Mouse (Mus musculus) liver, embryonic 15.5 days (tissue): ENCODE measurements around the gene Cd4. TPM values are rescaled to one million over a fixed set of nuclear protein-coding genes. Genes with fewer than 3 reads are reported as not detected.

Experiments
- ATAC-seq: fragments of 200-750 bp; cut with Nextera tagmentation; 2 replicates; pipeline ENCODE4 v1.8.0; 2017; ENCODE audit warnings: moderate number of reproducible peaks, mild to moderate bottlenecking, moderate library complexity; ENCODE audit not compliant: insufficient read depth
- H3K27ac ChIP-seq: fragments of 300-500 bp; sonication (generic); replicated peaks from 2 replicates; pipeline ENCODE4 v1.5.1; 2015; ENCODE audit warnings: mild to moderate bottlenecking, inconsistent platforms
- H3K27me3 ChIP-seq: fragments of 300-500 bp; sonication (generic); 2 replicates; pipeline ENCODE4 v1.6.1; 2015; ENCODE audit warnings: mild to moderate bottlenecking, inconsistent platforms
- H3K36me3 ChIP-seq: fragments of 300-500 bp; sonication (generic); replicated peaks from 2 replicates; pipeline ENCODE4 v1.6.1; 2015; ENCODE audit warnings: moderate library complexity, mild to moderate bottlenecking, inconsistent platforms
- H3K4me1 ChIP-seq: fragments of 300-500 bp; sonication (generic); replicated peaks from 2 replicates; pipeline ENCODE4 v1.6.1; 2015; ENCODE audit warnings: inconsistent platforms
- H3K4me2 ChIP-seq: fragments of 300-500 bp; sonication (generic); 2 replicates; pipeline ENCODE4 v1.6.1; 2015; ENCODE audit warnings: moderate library complexity, mild to moderate bottlenecking, inconsistent platforms
- H3K4me3 ChIP-seq: fragments of 300-500 bp; sonication (generic); replicated peaks from 2 replicates; pipeline ENCODE4 v1.5.1; 2015; ENCODE audit warnings: mild to moderate bottlenecking, inconsistent platforms
- H3K9ac ChIP-seq: fragments of 300-500 bp; sonication (generic); 2 replicates; pipeline ENCODE4 v1.6.1; 2015; ENCODE audit warnings: moderate library complexity, mild to moderate bottlenecking, inconsistent platforms
- H3K9me3 ChIP-seq: fragments of 300-500 bp; sonication (generic); replicated peaks from 2 replicates; pipeline ENCODE4 v1.6.1; 2016; ENCODE audit warnings: inconsistent platforms
- WGBS: fragments of 180-500 bp; shearing (Covaris S2); methylation state at CpG from one replicate; pipeline ENCODE4 v1.1.7; 2015; ENCODE audit warnings: mixed read lengths; ENCODE audit not compliant: insufficient replicate concordance; 5-methylcytosine and 5-hydroxymethylcytosine counted together
- polyA plus RNA-seq: library from polyadenylated mRNA; unstranded; fragments of >200 nt; fragmentation: Nextera tagmentation; extraction: Ambion mirVana; gene quantifications from 2 replicates; pipeline ENCODE4 v1.2.1, GENCODE M21; 2015

Gene Cd4
- polyA plus RNA-seq, 1 experiment from 2014 or later = 0.07 TPM

- H3K4me2 ChIP-seq = no peak overlapping the region
- H3K27me3 ChIP-seq = no peaks in the 10 kb centered on the region
- H3K4me3 ChIP-seq = no peak overlapping the region
- peaks cover 29% of the 10 kb centered on the region for H3K4me1 ChIP-seq
- 81% methylated on average over 8 of the region's 8 CpGs for WGBS
- H3K27ac ChIP-seq = no peak overlapping the region
- no peak overlapping the region for H3K9ac ChIP-seq
- no peaks in the 10 kb centered on the region for H3K9me3 ChIP-seq
- no peak for ATAC-seq
- H3K36me3 ChIP-seq = peaks cover 76% of the 10 kb centered on the region
These were observed 70.5 kb downstream of the Cd4 start for GRCm38 (mm10) chr6:124817563-124817962.

GRCm38 (mm10) chr6:124817125-124817524 lies 70.9 kb downstream of the Cd4 start:
- Histone ChIP-seq H3K4me2 (no peak overlapping the region), H3K27me3 (no peaks in the 10 kb centered on the region), H3K36me3 (peaks cover 76% of the 10 kb centered on the region), H3K27ac (no peak overlapping the region), H3K9me3 (no peaks in the 10 kb centered on the region), H3K4me1 (peaks cover 34% of the 10 kb centered on the region), H3K4me3 (no peak overlapping the region), H3K9ac (no peak overlapping the region)
- WGBS = 82% methylated on average over 11 of the region's 11 CpGs
- ATAC-seq = no peak

GRCm38 (mm10) chr6:124816611-124817010 lies 71.4 kb downstream of the Cd4 start:
- Histone ChIP-seq H3K27ac (no peak overlapping the region), H3K27me3 (no peaks in the 10 kb centered on the region), H3K4me1 (peaks cover 39% of the 10 kb centered on the region), H3K36me3 (peaks cover 76% of the 10 kb centered on the region), H3K9ac (no peak overlapping the region), H3K4me2 (no peak overlapping the region), H3K4me3 (no peak overlapping the region), H3K9me3 (no peaks in the 10 kb centered on the region)
- ATAC-seq = no peak
- WGBS = 86% methylated on average over 4 of the region's 4 CpGs

GRCm38 (mm10) chr6:124814858-124815774 lies 72.9 kb downstream of the Cd4 start:
- 64% methylated on average over 9 of the region's 9 CpGs for WGBS
- no peak for ATAC-seq
- peaks cover 49% of the 10 kb centered on the region for H3K4me1 ChIP-seq
- H3K9ac ChIP-seq = no peak overlapping the region
- H3K36me3 ChIP-seq = peaks cover 75% of the 10 kb centered on the region
- no peak overlapping the region; the same call in 1 of the 2 replicates for H3K4me3 ChIP-seq
- peak overlapping the region; percentile 88 for H3K4me2 ChIP-seq
- H3K27me3 ChIP-seq = no peaks in the 10 kb centered on the region
- no peak overlapping the region for H3K27ac ChIP-seq
- no peaks in the 10 kb centered on the region for H3K9me3 ChIP-seq

Other genes starting within 250 kb of the Cd4 start
- gene Lpcat3, start 225.2 kb downstream of the Cd4 start, polyA plus RNA-seq = 82.0 and 85.6 TPM in 2 replicates
- gene Emg1, start 176.0 kb downstream of the Cd4 start, polyA plus RNA-seq = 122 and 128 TPM in 2 replicates
- 242 and 243 TPM in 2 replicates for gene Phb2, start 175.9 kb downstream of the Cd4 start, polyA plus RNA-seq
- 38.1 and 43.7 TPM in 2 replicates for gene Ptpn6, start 149.5 kb downstream of the Cd4 start, polyA plus RNA-seq
- 75.9 and 76.4 TPM in 2 replicates for gene Grcc10, start 146.8 kb downstream of the Cd4 start, polyA plus RNA-seq
- gene Gm45234, start 132.2 kb downstream of the Cd4 start, polyA plus RNA-seq = not detected in 2 replicates
- 1.3 and 2.0 TPM in 2 replicates for gene Atn1, start 131.7 kb downstream of the Cd4 start, polyA plus RNA-seq
- 0.39 and 0.41 TPM in 2 replicates for gene Eno2, start 118.5 kb downstream of the Cd4 start, polyA plus RNA-seq
- gene Lrrc23, start 108.5 kb downstream of the Cd4 start, polyA plus RNA-seq = not detected in 2 replicates
- 9.2 and 9.5 TPM in 2 replicates for gene Spsb2, start 79.6 kb downstream of the Cd4 start, polyA plus RNA-seq
- 405 and 414 TPM in 2 replicates for gene Tpi1, start 73.9 kb downstream of the Cd4 start, polyA plus RNA-seq
- 54.9 and 55.4 TPM in 2 replicates for gene Usp5, start 58.7 kb downstream of the Cd4 start, polyA plus RNA-seq
- 192 and 194 TPM in 2 replicates for gene Cdca3, start 58.7 kb downstream of the Cd4 start, polyA plus RNA-seq
- 0.29 and 0.68 TPM in 2 replicates for gene Gnb3, start 47.9 kb downstream of the Cd4 start, polyA plus RNA-seq
- 1.6 TPM in 2 replicates for gene P3h3, start 30.5 kb downstream of the Cd4 start, polyA plus RNA-seq
- 0.06 and 0.09 TPM in 2 replicates for gene Gpr162, start 24.2 kb downstream of the Cd4 start, polyA plus RNA-seq
- 0.13 and 0.18 TPM in 2 replicates for gene Lag3, start 23.5 kb upstream of the Cd4 start, polyA plus RNA-seq
- gene Ptms, start 31.9 kb upstream of the Cd4 start, polyA plus RNA-seq = 56.2 and 62.7 TPM in 2 replicates
- 119 and 127 TPM in 2 replicates for gene Mlf2, start 43.2 kb upstream of the Cd4 start, polyA plus RNA-seq
- 52.4 and 55.1 TPM in 2 replicates for gene Cops7a, start 77.3 kb upstream of the Cd4 start, polyA plus RNA-seq
- 0.07 TPM in 2 replicates for gene Pianp, start 108.5 kb upstream of the Cd4 start, polyA plus RNA-seq
- gene Zfp384, start 120.9 kb upstream of the Cd4 start, polyA plus RNA-seq = 4.1 and 4.7 TPM in 2 replicates
- 27.6 and 30.9 TPM in 2 replicates for gene Ing4, start 151.5 kb upstream of the Cd4 start, polyA plus RNA-seq
- gene Acrbp, start 161.5 kb upstream of the Cd4 start, polyA plus RNA-seq = 1.7 and 2.4 TPM in 2 replicates
- gene Lpar5, start 179.7 kb upstream of the Cd4 start, polyA plus RNA-seq = 1.3 TPM in 2 replicates
- gene Chd4, start 207.8 kb upstream of the Cd4 start, polyA plus RNA-seq = 22.6 TPM in 2 replicates
- 32.1 and 33.5 TPM in 2 replicates for gene Nop2, start 243.7 kb upstream of the Cd4 start, polyA plus RNA-seq